Mouse (Mus musculus) forebrain, embryonic 16.5 days (tissue): ENCODE data around the gene Rps11. TPM values are rescaled to one million over a fixed set of nuclear protein-coding genes. Genes with fewer than 3 reads are reported as not detected.

Experiments used
- ATAC-seq: fragments of 200-750 bp; cut with Nextera tagmentation; 2 replicates; pipeline ENCODE4 v1.8.0; 2017; ENCODE audit warnings: mild to moderate bottlenecking, moderate library complexity
- H3K27ac ChIP-seq: fragments of 300-500 bp; sonication (generic); 2 replicates; pipeline ENCODE4 v1.5.1; 2014; ENCODE audit warnings: low read length, control low read depth
- H3K27me3 ChIP-seq: fragments of 300-500 bp; sonication (generic); replicated peaks from 2 replicates; pipeline ENCODE4 v1.6.1; 2014; ENCODE audit warnings: low read length; ENCODE audit not compliant: control insufficient read depth, insufficient read depth
- H3K36me3 ChIP-seq: fragments of 300-500 bp; sonication (generic); 2 replicates; pipeline ENCODE4 v1.6.1; 2014; ENCODE audit not compliant: control insufficient read depth, insufficient read depth
- H3K4me1 ChIP-seq: fragments of 300-500 bp; sonication (generic); replicated peaks from 2 replicates; pipeline ENCODE4 v1.6.1; 2014; ENCODE audit warnings: low read length; ENCODE audit not compliant: control insufficient read depth, insufficient read depth
- H3K4me2 ChIP-seq: fragments of 300-500 bp; sonication (generic); 2 replicates; pipeline ENCODE4 v1.6.1; 2014; ENCODE audit warnings: mild to moderate bottlenecking, low read length, control low read depth
- H3K4me3 ChIP-seq: fragments of 300-500 bp; sonication (generic); replicated peaks from 2 replicates; pipeline ENCODE4 v1.5.1; 2014; ENCODE audit warnings: mild to moderate bottlenecking, low read length, control low read depth
- H3K9ac ChIP-seq: fragments of 300-500 bp; sonication (generic); replicated peaks from 2 replicates; pipeline ENCODE4 v1.6.1; 2014; ENCODE audit warnings: low read depth, low read length, control low read depth
- H3K9me3 ChIP-seq: fragments of 300-500 bp; sonication (generic); 2 replicates; pipeline ENCODE4 v1.6.1; 2016; ENCODE audit warnings: low read length; ENCODE audit not compliant: control insufficient read depth
- WGBS: fragments of 180-500 bp; shearing (Covaris S2); extraction: QIAGEN DNeasy Blood & Tissue Kit; methylation state at CpG from one replicate; pipeline ENCODE4 v1.1.7; 2014; 5-methylcytosine and 5-hydroxymethylcytosine counted together
- polyA plus RNA-seq: library from polyadenylated mRNA; unstranded; fragments of >200 nt; fragmentation: Nextera tagmentation; extraction: Ambion mirVana; gene quantifications from 2 replicates; pipeline ENCODE4 v1.2.1, GENCODE M21; 2015

Gene Rps11
- polyA plus RNA-seq, 1 experiment from 2014 or later, result 860 TPM

DNA sequence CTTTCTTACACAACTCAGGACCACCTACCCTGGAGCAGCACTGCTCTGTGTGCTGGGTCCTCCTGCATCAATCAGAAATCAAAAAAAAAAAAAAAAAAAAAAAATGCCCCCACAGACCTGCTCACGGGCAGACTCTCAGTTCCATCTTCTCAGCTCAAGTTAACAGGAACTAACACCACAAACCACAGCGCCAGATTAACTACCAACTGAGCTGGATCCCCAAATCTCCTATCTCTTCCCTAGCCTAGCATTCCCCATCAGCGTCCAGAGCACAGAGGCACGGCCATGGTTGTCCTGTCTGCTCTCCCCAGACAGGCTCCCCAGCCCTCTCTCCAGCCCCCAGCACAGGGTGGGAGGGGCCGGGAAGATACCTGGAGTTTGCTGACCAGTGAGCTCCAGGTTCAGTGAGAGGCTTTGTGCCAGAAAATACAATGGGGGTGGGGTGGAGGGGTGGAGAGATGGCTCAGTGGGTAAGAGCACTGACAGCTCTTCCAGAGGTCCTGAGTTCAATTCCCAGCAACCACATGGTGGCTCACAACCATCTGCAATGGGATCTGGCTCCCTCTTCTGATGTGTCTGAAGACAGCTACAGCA, 17.1 kb downstream of the Rps11 start:
- Histone ChIP-seq H3K27ac (no peak overlapping the region), H3K4me2 (no peak overlapping the region), H3K9ac (no peak overlapping the region), H3K4me3 (no peak overlapping the region), H3K9me3 (no peaks in the 10 kb centered on the region), H3K27me3 (no peaks in the 10 kb centered on the region), H3K36me3 (no peaks in the 10 kb centered on the region), H3K4me1 (no peaks in the 10 kb centered on the region)
- WGBS, result 56% methylated on average over 5 of the region's 5 CpGs
- no peak for ATAC-seq

DNA sequence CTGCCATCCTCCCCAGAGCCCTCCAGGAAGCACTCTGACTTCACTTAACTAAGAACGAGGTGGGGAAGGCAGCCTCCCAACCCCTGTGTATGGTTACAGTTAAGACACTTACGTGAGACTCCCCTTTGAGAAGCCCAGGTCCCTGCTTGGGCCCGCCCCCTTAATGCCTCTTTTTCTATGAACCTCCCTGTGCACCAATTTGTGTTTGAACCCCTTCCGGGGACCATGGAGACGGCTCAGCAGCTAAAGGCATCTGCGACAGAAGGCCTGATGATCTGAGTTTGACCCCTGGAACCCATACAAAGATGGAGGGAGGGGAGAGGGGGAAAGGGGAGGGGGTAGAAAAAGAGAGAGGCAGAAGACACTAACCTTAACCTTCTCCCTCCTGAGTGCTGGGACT, 17.8 kb downstream of the Rps11 start:
- Histone ChIP-seq H3K4me2 (no peak overlapping the region), H3K36me3 (no peaks in the 10 kb centered on the region), H3K27ac (no peak overlapping the region), H3K4me3 (no peak overlapping the region), H3K9me3 (no peaks in the 10 kb centered on the region), H3K4me1 (no peaks in the 10 kb centered on the region), H3K27me3 (no peaks in the 10 kb centered on the region), H3K9ac (no peak overlapping the region)
- WGBS, result 31% methylated on average over 6 of the region's 6 CpGs
- no peak for ATAC-seq

DNA sequence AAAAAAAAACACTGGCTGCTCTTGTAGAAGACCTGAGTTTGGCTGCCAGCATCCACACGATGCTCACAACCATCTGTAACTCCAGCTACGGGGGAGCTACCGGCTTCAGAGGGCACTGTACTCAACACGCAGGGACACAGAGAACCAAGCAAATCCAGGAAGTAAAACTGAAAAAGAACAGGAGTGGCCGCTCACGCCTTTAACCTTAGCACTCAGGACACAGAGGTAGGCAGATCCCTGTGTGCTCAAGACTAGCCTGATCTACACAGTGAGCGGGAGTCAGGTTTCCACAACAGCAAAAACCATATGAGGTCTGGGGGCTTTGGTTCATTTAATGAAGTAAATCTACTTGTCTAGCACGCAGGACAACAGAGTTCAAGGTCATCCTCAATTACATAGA, 18.7 kb downstream of the Rps11 start:
- 80% methylated on average over 8 of the region's 8 CpGs for WGBS
- Histone ChIP-seq H3K4me2 (no peak overlapping the region), H3K9me3 (no peaks in the 10 kb centered on the region), H3K4me3 (no peak overlapping the region), H3K27ac (no peak overlapping the region), H3K9ac (no peak overlapping the region), H3K4me1 (no peaks in the 10 kb centered on the region), H3K27me3 (no peaks in the 10 kb centered on the region), H3K36me3 (no peaks in the 10 kb centered on the region)
- ATAC-seq, result no peak

DNA sequence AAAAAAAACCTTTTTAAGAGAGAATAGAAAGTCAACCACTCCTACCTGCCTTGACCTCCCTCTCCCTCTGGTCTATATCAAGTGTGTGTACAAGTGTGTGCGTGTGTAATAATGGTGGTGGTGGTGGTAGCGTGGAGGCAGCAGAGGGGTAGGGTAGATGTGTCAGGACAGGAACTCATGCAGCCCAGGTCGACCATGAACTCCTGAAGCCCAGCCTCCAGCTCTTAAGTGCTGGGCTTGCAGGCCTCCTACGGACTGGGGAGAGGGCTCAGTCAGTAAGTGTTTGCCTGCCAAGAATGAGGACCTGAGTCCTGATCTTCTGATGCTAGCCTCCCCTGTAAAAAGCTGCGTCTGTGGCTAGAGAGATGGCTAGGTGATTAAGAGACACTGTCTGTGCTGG, 19.3 kb downstream of the Rps11 start:
- Histone ChIP-seq H3K9ac (no peak overlapping the region), H3K4me3 (no peak overlapping the region), H3K4me2 (no peak overlapping the region), H3K27ac (no peak overlapping the region), H3K36me3 (no peaks in the 10 kb centered on the region), H3K4me1 (no peaks in the 10 kb centered on the region), H3K9me3 (no peaks in the 10 kb centered on the region), H3K27me3 (no peaks in the 10 kb centered on the region)
- 84% methylated on average over 5 of the region's 5 CpGs for whole genome bisulfite sequencing
- ATAC-seq, result no peak

DNA sequence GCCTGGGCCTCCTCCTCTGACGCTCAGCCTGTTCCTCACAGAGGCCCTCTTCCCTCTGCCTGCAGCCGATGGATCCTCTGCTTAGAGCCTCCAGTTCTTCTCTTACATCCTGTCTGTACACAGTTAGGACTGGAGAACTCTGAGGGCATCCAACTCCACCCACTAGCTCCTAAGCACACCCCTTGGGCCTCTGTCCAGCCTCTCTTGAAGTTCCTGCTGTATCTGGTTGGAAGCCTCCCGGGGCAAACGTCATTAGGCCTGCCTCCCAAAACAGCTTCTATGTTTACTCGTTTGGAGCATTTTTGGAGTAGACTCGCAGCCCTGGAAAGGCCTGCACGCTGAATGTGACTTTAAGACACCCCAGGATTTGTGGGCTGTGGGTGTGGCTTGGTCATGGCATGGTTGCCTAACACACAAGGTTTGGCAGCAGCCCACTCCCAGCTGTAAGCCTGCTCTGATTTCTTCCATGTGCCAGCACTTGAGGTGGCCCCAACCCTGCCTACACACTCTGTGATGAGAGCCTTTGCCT, 20.5 kb downstream of the Rps11 start, which contains the start of gene Fcgrt:
Fcgrt (minus strand) TSS at position 200 of the 529 bp plus-strand sequence.
- no peak for ATAC-seq
- Histone ChIP-seq H3K27ac (no peak within 1 kb of the TSS), H3K4me2 (no peak within 1 kb of the TSS)

DNA sequence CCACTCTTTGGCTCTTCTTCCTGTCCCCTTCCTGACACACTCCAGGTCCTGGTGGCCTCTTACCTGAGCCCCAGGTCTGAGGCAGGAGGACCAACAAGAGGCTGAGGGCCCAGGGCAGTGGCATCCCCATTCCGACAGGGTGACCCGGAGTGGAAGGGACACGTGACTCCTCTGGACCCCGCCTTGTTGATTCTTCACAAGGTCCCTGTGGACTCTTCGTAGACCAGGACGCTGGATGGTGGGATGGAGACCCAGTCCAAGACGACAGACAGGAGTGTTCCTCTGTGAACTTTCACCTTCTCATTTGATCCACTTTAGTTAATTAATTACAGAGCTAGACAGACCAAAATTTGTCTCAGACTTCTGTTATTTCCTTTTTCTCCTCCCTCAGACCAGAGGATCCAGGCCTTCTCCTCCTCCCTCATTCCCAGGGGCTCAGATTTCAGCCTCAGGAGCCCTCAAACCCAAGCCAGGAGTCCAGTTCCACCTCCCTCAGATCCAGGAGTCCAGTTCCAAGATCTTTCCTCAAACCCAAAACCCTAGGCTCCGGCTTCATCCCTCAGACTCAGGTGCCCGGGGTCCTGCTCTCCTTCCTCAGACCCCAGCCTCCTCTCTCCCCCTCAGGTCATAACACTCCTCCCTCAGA, 21.2 kb downstream of the Rps11 start:
- H3K9me3 ChIP-seq, result no peaks in the 10 kb centered on the region
- H3K27me3 ChIP-seq, result no peaks in the 10 kb centered on the region
- H3K4me1 ChIP-seq, result no peaks in the 10 kb centered on the region
- H3K27ac ChIP-seq, result no peak overlapping the region
- ATAC-seq, result no peak
- H3K9ac ChIP-seq, result no peak overlapping the region
- no peak overlapping the region for H3K4me2 ChIP-seq
- H3K36me3 ChIP-seq, result no peaks in the 10 kb centered on the region
- 87% methylated on average over 9 of the region's 9 CpGs for WGBS
- no peak overlapping the region for H3K4me3 ChIP-seq

More for the DNA sequence above, 20.5 kb downstream of the Rps11 start, which contains the start of gene Fcgrt:
- no peak within 1 kb of the TSS for H3K9ac ChIP-seq
- no peaks in the 10 kb centered on the region for H3K9me3 ChIP-seq
- H3K4me1 ChIP-seq, result no peaks in the 10 kb centered on the region
- H3K36me3 ChIP-seq, result no peaks in the 10 kb centered on the region
- no peaks in the 10 kb centered on the region for H3K27me3 ChIP-seq
- no peak within 1 kb of the TSS for H3K4me3 ChIP-seq
- 75% methylated on average over 7 of the region's 7 CpGs for WGBS

DNA sequence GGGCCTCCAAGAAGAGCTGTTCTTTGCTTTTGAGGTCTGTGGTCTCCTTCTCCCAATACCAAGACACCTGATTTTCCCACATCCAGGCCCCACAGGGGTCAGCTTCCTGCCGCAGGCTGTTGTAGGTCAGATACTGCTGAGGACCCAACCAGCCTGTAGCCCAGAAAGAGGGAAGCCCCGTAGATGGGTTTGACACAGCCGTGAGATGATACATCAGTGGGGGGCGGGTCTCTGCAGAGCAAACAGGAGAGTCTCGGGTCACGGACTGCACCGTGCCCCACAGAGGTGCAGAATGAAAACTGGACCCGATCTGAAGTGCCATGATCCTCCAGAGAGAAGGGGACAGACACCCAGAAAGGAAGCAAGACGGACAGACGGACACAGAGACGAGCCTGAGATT, 21.8 kb downstream of the Rps11 start:
- Histone ChIP-seq H3K4me3 (no peak overlapping the region), H3K27me3 (no peaks in the 10 kb centered on the region), H3K4me2 (no peak overlapping the region), H3K36me3 (no peaks in the 10 kb centered on the region), H3K9me3 (no peaks in the 10 kb centered on the region), H3K9ac (no peak overlapping the region), H3K4me1 (no peaks in the 10 kb centered on the region), H3K27ac (no peak overlapping the region)
- 92% methylated on average over 11 of the region's 11 CpGs for WGBS
- no peak for ATAC-seq

DNA sequence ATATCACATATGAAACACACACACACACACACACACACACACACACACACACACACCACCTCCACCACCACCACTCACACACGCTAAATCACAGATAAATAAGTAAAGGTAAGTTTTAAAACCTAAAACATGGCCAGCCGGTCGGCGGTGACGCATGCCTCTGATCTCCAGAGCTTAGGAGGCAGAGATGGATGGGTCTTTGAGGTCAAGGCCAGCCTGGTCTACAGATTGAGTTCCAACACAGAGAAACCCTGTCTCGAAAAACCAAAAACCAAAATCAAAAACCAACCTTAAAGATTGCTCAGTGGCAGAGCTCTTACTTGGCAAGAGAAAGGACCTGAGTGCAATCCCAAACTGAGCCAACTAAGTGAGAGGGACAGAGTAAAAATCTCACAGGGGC, 24.2 kb downstream of the Rps11 start:
- no peak for ATAC-seq
- H3K9me3 ChIP-seq, result no peaks in the 10 kb centered on the region
- H3K4me2 ChIP-seq, result no peak overlapping the region
- H3K27ac ChIP-seq, result no peak overlapping the region
- H3K36me3 ChIP-seq, result no peaks in the 10 kb centered on the region
- H3K4me1 ChIP-seq, result no peaks in the 10 kb centered on the region
- WGBS, result 96% methylated on average over 6 of the region's 6 CpGs
- no peaks in the 10 kb centered on the region for H3K27me3 ChIP-seq
- H3K4me3 ChIP-seq, result no peak overlapping the region
- H3K9ac ChIP-seq, result no peak overlapping the region

DNA sequence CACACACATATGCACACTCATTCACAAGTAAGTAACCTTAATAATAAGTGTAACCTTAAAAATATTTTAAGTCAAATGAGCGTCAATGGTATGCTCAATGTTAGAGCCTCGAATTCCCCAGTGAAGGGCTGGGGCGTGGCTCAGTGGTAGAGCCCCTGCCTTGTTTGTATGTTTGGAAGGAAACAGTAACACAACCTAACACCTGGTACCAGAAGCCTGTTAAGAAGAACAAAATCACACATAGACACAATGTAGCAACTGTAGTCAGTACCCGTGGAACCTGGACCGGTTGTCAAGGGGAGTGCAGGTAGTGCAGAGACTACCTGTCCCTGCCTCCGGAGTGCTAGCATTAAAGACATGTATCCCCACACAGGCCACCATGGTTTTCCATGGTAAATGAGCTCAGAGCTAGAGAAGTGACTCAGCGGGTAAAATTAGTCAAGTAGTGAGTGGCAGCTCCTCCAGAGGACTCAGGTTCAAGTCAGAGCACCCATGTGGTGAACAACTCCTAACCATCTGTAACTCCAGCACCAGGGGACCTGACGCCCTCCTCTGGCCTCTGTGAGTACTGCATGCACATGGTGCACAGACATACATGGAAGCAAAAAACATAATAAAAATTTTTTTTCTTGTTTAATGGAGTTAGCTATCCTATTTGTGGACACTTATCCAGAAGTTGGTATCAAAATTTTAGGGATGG, 25.5 kb downstream of the Rps11 start:
- Histone ChIP-seq H3K27me3 (no peaks in the 10 kb centered on the region), H3K36me3 (no peaks in the 10 kb centered on the region), H3K4me3 (no peak overlapping the region), H3K9me3 (no peaks in the 10 kb centered on the region), H3K27ac (no peak overlapping the region), H3K4me1 (no peaks in the 10 kb centered on the region), H3K9ac (no peak overlapping the region), H3K4me2 (no peak overlapping the region)
- WGBS, result 88% methylated on average over 8 of the region's 8 CpGs
- ATAC-seq, result no peak
